Mouse (Mus musculus) bone marrow macrophage, adult 2 months (primary cell): ENCODE results near the gene Rhoc.

Experiments used
- CTCF ChIP-seq: IDR thresholded peaks from 2 replicates; pipeline ENCODE4 v1.5.1; 2012; ENCODE audit warnings: low read depth, mild to moderate bottlenecking, low read length, moderate library complexity
- POLR2A ChIP-seq: IDR thresholded peaks from 2 replicates; pipeline ENCODE4 v1.6.1; 2012; ENCODE audit warnings: mild to moderate bottlenecking, low read depth, low read length, borderline replicate concordance

DNA sequence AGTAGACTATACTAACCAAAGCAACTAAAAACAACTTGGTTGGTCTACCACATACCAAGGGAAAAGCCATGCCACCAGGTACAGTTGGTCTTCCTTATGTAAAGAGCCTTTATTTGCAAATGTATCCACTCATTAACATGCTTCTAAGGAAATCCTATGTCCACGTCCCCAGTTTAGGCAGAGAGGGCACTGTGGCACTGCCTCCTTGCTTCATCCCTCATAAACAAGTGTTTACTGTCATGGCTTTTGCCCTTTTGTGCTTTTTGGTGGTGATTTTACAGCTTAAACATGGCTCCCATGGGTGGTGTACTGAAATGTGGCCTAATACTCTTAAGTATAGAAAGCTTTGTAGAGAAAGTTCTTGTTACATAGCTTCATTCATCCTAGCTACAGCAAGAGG lies 32.3 kb downstream of the Rhoc start:
- TF ChIP-seq CTCF (no peak), POLR2A (no peak)
